Mouse (Mus musculus): ENCODE measurements around the gene Serinc4.
A peak's percentile ranks its signal among the peaks of the same experiment; 100 is the strongest.

The Serinc4 gene

GRCm38 (mm10) chr2:121448136-121448535 lies 8.4 kb downstream of the Serinc4 start:
- DNase-seq (ENCODE audit: low spot score): no peak

GRCm38 (mm10) chr2:121447006-121447405 lies 9.6 kb downstream of the Serinc4 start:
- DNase-seq (ENCODE audit: low spot score): no peak

GRCm38 (mm10) chr2:121446506-121446905 lies 10.1 kb downstream of the Serinc4 start:
- DNase-seq (ENCODE audit: low spot score): peak; percentile 53

- DNase-seq (ENCODE audit: low spot score): no peak
Observed at GRCm38 (mm10) chr2:121445117-121445516, 11.5 kb downstream of the Serinc4 start.

GRCm38 (mm10) chr2:121444178-121444577 lies 12.4 kb downstream of the Serinc4 start, which contains the start of gene Ell3:
TSS of gene Ell3 (minus strand) at chr2:121444278.
- DNase-seq (ENCODE audit: low spot score): no peak

GRCm38 (mm10) chr2:121443068-121443349 lies 13.6 kb downstream of the Serinc4 start:
- DNase-seq (ENCODE audit: low spot score): no peak

- DNase-seq (ENCODE audit: low spot score): peak; percentile 63
Observed at GRCm38 (mm10) chr2:121442259-121443067, 14.1 kb downstream of the Serinc4 start.

GRCm38 (mm10) chr2:121441800-121442199 lies 14.8 kb downstream of the Serinc4 start:
- peak; percentile 59 for DNase-seq (ENCODE audit: low spot score)

GRCm38 (mm10) chr2:121440834-121441605 lies 15.6 kb downstream of the Serinc4 start:
- no peak for DNase-seq (ENCODE audit: low spot score)

GRCm38 (mm10) chr2:121439746-121440145 lies 16.8 kb downstream of the Serinc4 start:
- DNase-seq (ENCODE audit: low spot score): no peak

GRCm38 (mm10) chr2:121434854-121435253 lies 21.7 kb downstream of the Serinc4 start:
- no peak for DNase-seq (ENCODE audit: low spot score)

- DNase-seq (ENCODE audit: low spot score): no peak
Observed at GRCm38 (mm10) chr2:121425890-121426289, 30.7 kb downstream of the Serinc4 start.

- DNase-seq (ENCODE audit: low spot score): no peak
Observed at GRCm38 (mm10) chr2:121423166-121423565, 33.4 kb downstream of the Serinc4 start.

- no peak for DNase-seq (ENCODE audit: low spot score)
Observed at GRCm38 (mm10) chr2:121418476-121418875, 38.1 kb downstream of the Serinc4 start.

- DNase-seq (ENCODE audit: low spot score): no peak
Observed at GRCm38 (mm10) chr2:121416356-121416755, 40.2 kb downstream of the Serinc4 start.

- no peak for DNase-seq (ENCODE audit: low spot score)
Observed at GRCm38 (mm10) chr2:121415591-121415990, 41.0 kb downstream of the Serinc4 start.

GRCm38 (mm10) chr2:121415103-121415502 lies 41.5 kb downstream of the Serinc4 start:
- DNase-seq (ENCODE audit: low spot score): no peak

GRCm38 (mm10) chr2:121414139-121414685 lies 42.4 kb downstream of the Serinc4 start:
- no peak for DNase-seq (ENCODE audit: low spot score)

- peak; percentile 97 for DNase-seq (ENCODE audit: low spot score)
Observed at GRCm38 (mm10) chr2:121413387-121414042, 43.1 kb downstream of the Serinc4 start, which contains the start of the genes Pdia3 and Catsper2. TSS of gene Pdia3 (plus strand) at chr2:121413775. TSS of gene Catsper2 (minus strand) at chr2:121413792.

GRCm38 (mm10) chr2:121412843-121413386 lies 43.7 kb downstream of the Serinc4 start:
- DNase-seq (ENCODE audit: low spot score): peak; percentile 42

- no peak for DNase-seq (ENCODE audit: low spot score)
Observed at GRCm38 (mm10) chr2:121408160-121408559, 48.4 kb downstream of the Serinc4 start.

GRCm38 (mm10) chr2:121403296-121403695 lies 53.3 kb downstream of the Serinc4 start:
- no peak for DNase-seq (ENCODE audit: low spot score)

Measured in testis, postnatal 14 days (tissue).